9 mouse cellular contexts compared by ENCODE assay signal in genomic region chr10:43035579-43035978, GRCm38 (mm10).
DNase-seq lines count a peak whose midpoint lies in the region; ATAC-seq lines count a peak whose summit lies in the region.
"Had no signal": no experiment of that assay in that cellular context is flagged by ENCODE, and none has a peak within 500 bp of the region (broad histone marks: within the 10 kb centered on the region; RNA-seq: fewer than 3 reads in every experiment).

No protein-coding gene starts in this region.

- 0 out of 2 replicates have a peak overlapping the region, but pooled peaks have one; percentile 3 for H3K27ac ChIP-seq in kidney, embryonic 16.5 days (ENCODE audit: low read length)
- peak overlapping the region; percentile 33 to 45; a peak in 3 of 4 replicates for H3K27ac ChIP-seq in heart, embryonic 14.5 days (replicated peaks in 1 of 2; ENCODE audit: control insufficient read depth in 1 of 2, insufficient read depth in 1 of 2, low read depth in 2 of 2, low read length in 2 of 2)

- H3K9me3 ChIP-seq in kidney, embryonic 16.5 days (ENCODE audit: low read length), result peaks cover 4% of the 10 kb centered on the region; the same call in 1 of the 2 replicates
- H3K9me3 ChIP-seq in heart, embryonic 14.5 days (ENCODE audit: control insufficient read depth, low read length), result 0 out of 2 replicates have a peak, but pooled peaks cover 2% of the 10 kb centered on the region

- WGBS in kidney, embryonic 16.5 days, result 44% methylated on average over 8 of the region's 8 CpGs
- 69% methylated on average over 8 of the region's 8 CpGs for WGBS in heart, embryonic 14.5 days

- no peak for DNase-seq in kidney, postnatal 14 days
- peak; percentile 38 to 60 for DNase-seq in adrenal gland, adult 18-20 months (ENCODE audit: low spot score in 2 of 2)
- DNase-seq in cerebellum, adult 8-10 months, result peak; percentile 26
- DNase-seq in urinary bladder, postnatal 25 days (ENCODE audit: low spot score), result no peak
- no peak for DNase-seq in left cerebral cortex, postnatal 25 days (ENCODE audit: low spot score in 2 of 2)

- intact Hi-C loops in left cerebral cortex, postnatal 25 days (cut with DNase I), result no loop called here

- H3K9ac ChIP-seq in kidney, embryonic 16.5 days (replicated peaks; ENCODE audit: low read length), result no peak overlapping the region
- H3K9ac ChIP-seq in heart, embryonic 14.5 days (ENCODE audit: low read length), result no peak overlapping the region

- H3K4me2 ChIP-seq in kidney, embryonic 16.5 days (replicated peaks; ENCODE audit: low read depth, low read length), result no peak overlapping the region
- no peak overlapping the region for H3K4me2 ChIP-seq in heart, embryonic 14.5 days (ENCODE audit: low read length)

- no peak overlapping the region for H3K4me3 ChIP-seq in kidney, embryonic 16.5 days (ENCODE audit: low read length)
- no peak overlapping the region for H3K4me3 ChIP-seq in heart, embryonic 14.5 days (ENCODE audit: control insufficient read depth in 1 of 2, insufficient read depth in 1 of 2, low read depth in 1 of 2, low read length in 2 of 2)
- H3K4me3 ChIP-seq: megakaryocyte, embryonic 14.5 days had no signal

- H3K27me3 ChIP-seq in kidney, embryonic 16.5 days (ENCODE audit: insufficient read depth, low read length), result no peaks in the 10 kb centered on the region
- H3K27me3 ChIP-seq in heart, embryonic 14.5 days (ENCODE audit: control insufficient read depth, insufficient read depth, low read length), result no peaks in the 10 kb centered on the region

- no peaks in the 10 kb centered on the region for H3K36me3 ChIP-seq in kidney, embryonic 16.5 days (ENCODE audit: insufficient read depth, low read length)
- H3K36me3 ChIP-seq in heart, embryonic 14.5 days (ENCODE audit: control insufficient read depth, insufficient read depth, low read length), result no peaks in the 10 kb centered on the region

- H3K4me1 ChIP-seq in kidney, embryonic 16.5 days (ENCODE audit: insufficient read depth, low read length), result peaks cover 24% of the 10 kb centered on the region
- peaks cover 20 to 36% of the 10 kb centered on the region in 2 experiments for H3K4me1 ChIP-seq in heart, embryonic 14.5 days (ENCODE audit: control insufficient read depth in 2 of 2, insufficient read depth in 2 of 2, low read length in 2 of 2)

- ATAC-seq in kidney, embryonic 16.5 days (ENCODE audit: low FRiP score, low TSS enrichment), result 0 out of 2 replicates have a peak, but pooled peaks have one; percentile 28
- no peak for ATAC-seq in heart, embryonic 14.5 days (ENCODE audit: insufficient number of reproducible peaks, insufficient read depth, low FRiP score, low read depth)
- ATAC-seq in inflammation-experienced regulatory T-cells, adult 6 months, result no peak

Comparison
In these comparisons a context has a peak if more than half of its experiments do, and no peak if none do; other contexts are left out.
1. DNase-seq: peak in adrenal gland, adult 18-20 months (2 of 2) and cerebellum, adult 8-10 months (single experiment); none in kidney, postnatal 14 days (single experiment), urinary bladder, postnatal 25 days (single experiment) and left cerebral cortex, postnatal 25 days (0 of 2).